8 mouse cellular contexts compared by ENCODE assay signal in genomic region chr5:38260107-38260682, GRCm38 (mm10). TPM values are rescaled to one million over a fixed set of nuclear protein-coding genes. Genes with fewer than 3 reads are reported as not detected.
DNase-seq lines count a peak whose midpoint lies in the region; ATAC-seq and TF ChIP-seq lines count a peak whose summit lies in the region.

TSS of gene Tmem128 (plus strand) at chr5:38260185.

- 0 out of 2 replicates have a peak, but pooled peaks have one; percentile 29 for TF ChIP-seq EP300 in lung, postnatal 0 days (IDR thresholded peaks at IDR 0.05)

- peaks cover 31% of the 10 kb centered on the region for H3K36me3 ChIP-seq in hindbrain, embryonic 10.5 days
- peaks cover 19% of the 10 kb centered on the region for H3K36me3 ChIP-seq in lung, postnatal 0 days (ENCODE audit: insufficient read depth, low read length)

- WGBS in hindbrain, embryonic 10.5 days = under 1% methylated on average over 40 of the region's 40 CpGs
- WGBS in lung, postnatal 0 days = under 1% methylated on average over 40 of the region's 40 CpGs

- peak within 1 kb of the TSS; percentile 89 for H3K4me3 ChIP-seq in hindbrain, embryonic 10.5 days
- peak within 1 kb of the TSS; percentile 80 for H3K4me3 ChIP-seq in lung, postnatal 0 days (ENCODE audit: low read depth, low read length)

- H3K4me1 ChIP-seq in hindbrain, embryonic 10.5 days (replicated peaks) = peaks cover 9% of the 10 kb centered on the region
- H3K4me1 ChIP-seq in lung, postnatal 0 days (ENCODE audit: insufficient read depth, low read depth, low read length) = no peaks in the 10 kb centered on the region

- peak; percentile 82 for ATAC-seq in frontal cortex, adult (ENCODE audit: low TSS enrichment)
- ATAC-seq in lung, postnatal 0 days = peak; percentile 88

- peak; percentile 77 for DNase-seq in Muller cell, postnatal 12 days (ENCODE audit: inconsistent ontology term)
- DNase-seq in cerebellum, adult 9-10 months = peak; percentile 67
- peak; percentile 68 for DNase-seq in hindbrain, embryonic 10.5 days (ENCODE audit: low spot score)
- peak; percentile 54 for DNase-seq in layer of hippocampus, adult 9-11 months
- peak; percentile 80 for DNase-seq in lung, postnatal 0 days (ENCODE audit: low spot score)
- DNase-seq in ovary, postnatal 36 days (ENCODE audit: low spot score) = peak; percentile 61
- DNase-seq in thymus, postnatal 14 days = peak; percentile 61

- peak within 1 kb of the TSS; percentile 77 for H3K9ac ChIP-seq in lung, postnatal 0 days (replicated peaks; ENCODE audit: low read depth)

- H3K4me2 ChIP-seq in lung, postnatal 0 days (replicated peaks; ENCODE audit: low read depth, low read length) = peak within 1 kb of the TSS; percentile 83

- no peak for TF ChIP-seq CTCF in lung, postnatal 0 days (IDR thresholded peaks at IDR 0.05)

- H3K27ac ChIP-seq in hindbrain, embryonic 10.5 days = peak within 1 kb of the TSS; percentile 92
- H3K27ac ChIP-seq in lung, postnatal 0 days (ENCODE audit: low read length) = peak within 1 kb of the TSS; percentile 92

- no peaks in the 10 kb centered on the region for H3K27me3 ChIP-seq in hindbrain, embryonic 10.5 days (ENCODE audit: insufficient read depth, poor library complexity, severe bottlenecking)
- H3K27me3 ChIP-seq in lung, postnatal 0 days (replicated peaks; ENCODE audit: insufficient read depth, low read length) = no peaks in the 10 kb centered on the region

- no peaks in the 10 kb centered on the region for H3K9me3 ChIP-seq in hindbrain, embryonic 10.5 days
- no peaks in the 10 kb centered on the region for H3K9me3 ChIP-seq in lung, postnatal 0 days (ENCODE audit: low read length)

RNA-seq across cellular contexts. Expression of gene Tmem128, which starts in this region (rescaled TPM):
- polyA plus RNA-seq in hindbrain, embryonic 10.5 days (2016; fragmentation: Nextera tagmentation; extraction: Ambion mirVana) = 81.7 and 93.4 TPM in 2 replicates
- 94.7 and 113 TPM in 2 replicates for polyA plus RNA-seq in lung, postnatal 0 days (2015; fragmentation: Nextera tagmentation; extraction: Ambion mirVana)

Comparison
In these comparisons a context has a peak if more than half of its experiments do, and no peak if none do; other contexts are left out.
1. Peak in every context shown above with its lines: DNase-seq, ATAC-seq, H3K4me3 ChIP-seq and H3K27ac ChIP-seq.